Mouse (Mus musculus): ENCODE results near the gene Zc3h15.
A peak's percentile ranks its signal among the peaks of the same experiment; 100 is the strongest.
"Not testable (repeated sequence)": the region's sequence is repeated elsewhere in the genome, so short reads cannot be mapped to it uniquely, and the experiment has no call there.

The Zc3h15 gene

DNA sequence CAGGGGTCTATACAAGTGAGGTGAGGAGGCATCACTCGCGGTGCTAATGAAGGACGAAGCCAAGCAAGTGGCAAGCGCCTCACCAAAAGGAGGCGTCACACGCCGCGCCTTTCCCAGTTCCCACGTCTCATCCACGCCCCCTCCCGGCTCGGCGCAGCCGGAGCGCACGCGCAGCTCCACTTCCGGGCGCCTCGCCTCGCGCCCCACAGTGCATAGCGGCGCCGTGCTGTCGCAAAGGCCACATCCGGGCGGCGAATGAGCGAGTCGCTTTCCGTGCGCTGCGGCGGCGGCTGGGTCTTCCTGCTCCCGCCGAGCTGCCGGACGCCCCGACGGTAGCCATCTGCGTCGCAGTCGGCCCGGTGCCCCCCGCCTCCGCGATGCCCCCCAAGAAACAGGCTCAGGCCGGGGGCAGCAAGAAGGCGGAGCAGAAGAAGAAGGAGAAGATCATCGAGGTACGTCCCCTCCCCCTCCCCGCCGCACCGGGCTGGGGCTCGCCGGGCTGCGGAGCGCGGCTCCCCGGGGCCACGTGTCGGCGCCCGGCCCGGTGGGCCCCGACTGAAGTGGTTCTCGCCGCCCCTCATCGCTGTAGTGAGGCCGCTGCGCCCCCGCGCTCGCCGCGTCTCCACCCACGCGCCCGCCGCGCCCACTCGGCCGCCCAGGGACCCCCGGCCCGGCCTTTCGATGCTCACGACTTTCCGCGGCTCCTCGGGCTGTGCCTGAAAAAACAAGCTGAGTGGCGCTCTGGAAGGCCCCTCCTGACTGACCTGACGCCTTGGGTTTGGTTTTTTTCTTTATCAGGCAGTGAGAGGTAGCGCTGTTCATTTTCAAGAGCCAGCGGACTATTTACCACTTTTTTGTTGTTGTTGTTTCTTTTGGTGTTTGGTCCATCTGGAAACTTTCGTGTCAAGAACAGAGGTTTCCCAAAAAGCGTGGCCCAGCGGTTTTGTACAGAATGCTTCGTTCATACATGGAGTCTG, at the start of gene Zc3h15:
Zc3h15 (plus strand) TSS at position 160 of the 977 bp plus-strand sequence.
- DNase-seq (ENCODE audit: low spot score in 2 of 2), result peak; percentile 87 to 92

DNA sequence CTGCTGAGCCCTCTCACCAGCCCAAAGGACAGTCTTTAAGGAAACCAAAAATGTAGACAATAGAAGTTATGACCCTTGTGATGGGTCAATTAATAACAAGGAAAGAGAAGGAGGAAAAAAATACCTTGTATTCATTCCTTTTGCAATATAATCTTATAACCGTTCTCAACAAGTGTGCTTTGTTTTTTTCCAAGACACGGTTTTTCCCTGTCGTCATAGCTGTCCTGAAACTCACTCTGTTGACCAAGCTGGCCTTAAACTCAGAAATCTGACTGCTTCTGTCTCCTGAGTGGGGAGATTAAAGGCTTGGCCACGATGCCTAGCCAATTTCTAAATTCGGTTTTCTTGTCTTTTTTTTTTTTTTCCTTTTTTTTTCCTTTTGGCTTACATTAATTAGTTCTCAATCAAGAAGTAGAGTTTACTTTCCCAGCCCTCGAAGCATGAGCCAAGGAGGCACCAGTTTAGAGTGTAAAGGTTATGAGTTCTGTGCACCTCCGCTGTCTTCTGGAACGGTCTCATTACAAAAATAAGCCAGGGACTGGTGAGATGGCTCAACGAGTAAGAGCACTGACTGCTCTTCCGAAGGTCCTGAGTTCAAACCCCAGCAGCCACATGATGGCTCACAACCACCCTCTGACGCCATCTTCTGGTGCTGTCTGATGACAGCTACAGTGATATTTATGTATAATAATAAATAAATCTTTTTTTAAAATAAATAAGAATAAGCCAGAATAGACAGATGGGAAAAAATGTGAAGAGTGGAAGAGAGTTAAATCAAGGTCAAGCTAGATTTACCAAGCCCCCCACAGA, 23.5 kb upstream of the Zc3h15 start:
- DNase-seq (ENCODE audit: low spot score in 2 of 2), result no peak

DNA sequence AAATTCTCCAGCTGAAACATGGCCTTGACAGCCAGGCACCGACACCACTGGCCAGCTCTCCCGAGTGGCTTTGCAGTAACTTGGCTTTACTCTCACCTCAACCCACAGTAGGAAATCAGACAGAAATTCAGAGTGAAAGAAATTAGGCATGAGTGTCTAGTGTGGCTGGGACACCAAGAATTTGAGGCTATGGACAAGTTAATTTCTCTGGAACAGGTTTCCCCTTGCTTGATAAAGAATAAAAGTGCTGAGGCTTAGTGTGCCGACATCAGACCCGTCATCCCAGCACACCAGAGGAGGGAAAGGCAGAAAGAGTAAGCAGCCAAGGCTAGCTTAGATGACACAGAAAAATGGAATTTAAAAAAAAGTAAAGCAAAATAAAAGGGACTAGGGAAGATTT, 22.7 kb upstream of the Zc3h15 start:
- DNase-seq (ENCODE audit: low spot score in 2 of 2), result no peak

DNA sequence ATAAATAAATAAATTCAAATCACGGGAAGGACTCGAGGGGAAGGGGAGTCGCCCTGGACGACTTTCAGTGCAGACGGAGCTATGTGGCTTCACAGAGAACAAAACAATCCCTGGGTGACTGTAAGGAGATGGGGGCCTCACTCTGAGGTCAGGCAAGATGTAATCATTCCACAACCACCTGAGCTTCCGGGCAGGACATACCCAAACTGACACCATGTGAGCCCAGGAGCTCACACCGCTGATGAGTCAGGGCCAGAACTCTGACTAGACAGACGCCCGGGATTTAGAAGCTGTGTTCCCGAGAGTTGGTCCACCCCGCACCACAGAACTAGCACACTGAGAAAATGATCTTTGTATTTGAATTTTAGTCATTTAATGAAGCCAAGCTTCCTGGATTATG, 21.4 kb upstream of the Zc3h15 start:
- no peak for DNase-seq (ENCODE audit: low spot score in 2 of 2)

DNA sequence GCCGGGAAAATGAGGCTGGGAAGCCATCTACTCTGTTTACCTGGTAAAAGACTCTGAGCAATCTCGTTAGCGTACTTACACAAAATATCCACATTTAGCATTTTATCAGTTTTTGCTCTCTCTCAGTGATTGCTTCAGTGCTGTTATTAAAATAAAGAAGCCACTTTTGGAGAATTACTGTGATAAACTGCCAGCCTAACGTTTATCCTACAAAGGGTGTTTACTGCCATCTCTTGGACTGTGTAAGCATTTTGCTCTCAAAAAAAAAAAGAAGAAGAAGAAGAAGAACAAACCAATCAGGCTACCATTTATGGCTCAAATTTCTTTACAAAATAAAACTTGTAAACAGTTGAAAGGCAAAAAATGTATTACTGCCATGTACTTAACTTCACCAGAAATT, 20.2 kb upstream of the Zc3h15 start:
- DNase-seq (ENCODE audit: low spot score in 2 of 2), result no peak

DNA sequence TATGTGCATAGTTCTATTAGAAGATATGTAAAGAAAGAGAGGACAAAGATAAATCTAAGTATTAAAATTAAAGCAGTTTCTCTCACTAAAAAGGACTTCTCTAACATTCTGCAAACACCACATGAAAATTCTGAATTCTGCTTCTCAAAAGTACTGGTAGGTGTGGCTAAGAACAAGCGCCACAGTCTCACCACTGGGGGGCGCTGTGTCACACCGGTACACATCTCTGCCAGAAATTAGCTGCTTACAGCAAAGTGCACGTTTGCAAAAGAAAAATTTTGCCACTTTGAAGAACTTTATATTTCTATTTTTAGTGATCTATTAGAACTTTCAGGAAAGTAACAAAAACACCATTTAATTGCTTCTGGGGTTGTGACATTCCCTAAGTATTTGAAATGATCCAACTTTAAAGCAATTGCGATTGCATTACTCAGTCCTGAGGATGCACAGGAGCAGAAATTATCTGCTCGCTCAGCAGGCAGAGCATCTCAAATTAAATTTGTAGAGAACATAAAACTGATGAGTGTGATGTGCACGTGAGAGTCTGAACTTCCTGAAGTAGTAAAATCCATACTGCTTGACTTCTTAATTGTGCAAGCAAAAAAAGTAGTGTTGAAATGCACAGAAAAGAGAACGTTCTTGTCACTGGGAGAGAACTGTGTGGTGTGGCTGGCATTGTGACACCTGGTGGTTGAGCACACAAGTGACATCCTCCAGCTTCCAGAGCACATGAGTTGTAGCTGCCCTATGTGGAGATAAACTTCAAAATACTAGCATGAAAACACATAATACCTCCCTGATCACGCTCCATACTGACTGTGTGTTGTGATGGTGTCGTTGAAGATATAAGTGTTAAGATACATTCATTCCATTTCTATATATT, 18.8 kb upstream of the Zc3h15 start:
- peak; percentile 23 to 60 for DNase-seq (ENCODE audit: low spot score in 2 of 2)

DNA sequence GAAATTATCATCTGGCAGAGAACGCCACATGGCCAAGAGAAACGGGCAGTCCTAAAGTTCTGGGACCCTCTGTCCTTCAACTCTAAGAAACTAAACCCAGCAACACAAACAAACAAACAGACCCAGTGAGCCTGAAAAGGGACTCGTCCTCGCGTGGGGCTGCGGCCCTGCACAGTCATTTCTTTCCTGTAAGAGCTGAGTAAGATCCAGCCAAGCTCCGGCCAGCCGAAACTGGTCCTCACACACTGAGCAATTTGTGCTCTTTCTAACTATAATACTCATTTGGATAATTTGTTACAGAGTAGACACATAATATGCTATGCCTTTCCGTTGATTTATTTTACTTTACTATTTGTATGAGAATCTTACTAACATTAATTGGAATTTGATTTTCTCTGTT, 17.4 kb upstream of the Zc3h15 start:
- no peak for DNase-seq (ENCODE audit: low spot score in 2 of 2)

DNA sequence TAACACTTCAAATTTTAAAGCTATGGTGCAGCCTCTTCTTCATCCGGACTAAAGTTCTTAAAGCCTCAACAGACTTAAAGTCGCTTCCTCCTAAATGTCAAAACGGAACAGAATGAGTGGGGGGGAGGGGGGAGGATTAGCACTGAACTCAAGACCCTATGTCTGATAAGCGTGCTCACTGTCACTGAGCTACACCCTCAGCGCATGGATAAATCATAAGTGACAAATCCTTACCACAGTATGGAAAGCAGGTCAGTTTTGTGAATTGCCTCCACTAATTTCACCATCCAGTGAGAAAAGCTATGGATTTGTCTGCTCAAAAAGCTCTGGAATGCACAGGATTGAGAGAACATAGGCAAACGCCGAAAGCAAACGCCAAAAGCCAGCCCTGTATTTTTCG, 16.7 kb upstream of the Zc3h15 start:
- no peak for DNase-seq (ENCODE audit: low spot score in 2 of 2)

DNA sequence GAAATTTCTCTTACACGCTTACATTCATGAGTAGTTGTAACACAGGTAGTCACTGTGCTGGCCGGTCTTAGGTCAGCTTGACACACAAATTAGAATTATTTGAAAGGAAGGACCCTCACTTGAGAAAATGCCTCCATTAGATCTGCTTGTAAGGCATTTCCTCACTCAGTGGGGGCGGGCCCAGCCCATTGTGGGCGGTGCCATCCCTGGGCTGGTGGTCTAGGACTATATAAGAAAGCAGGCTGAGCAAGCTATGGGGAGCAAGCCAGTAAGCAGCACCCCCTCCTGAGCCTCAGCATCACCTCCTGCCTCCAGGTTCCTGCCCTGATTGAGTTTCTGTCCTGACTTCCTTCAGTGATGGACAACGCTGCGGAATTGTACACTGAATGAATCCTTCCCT, 16.3 kb upstream of the Zc3h15 start:
- DNase-seq (ENCODE audit: low spot score in 2 of 2), result no peak

DNA sequence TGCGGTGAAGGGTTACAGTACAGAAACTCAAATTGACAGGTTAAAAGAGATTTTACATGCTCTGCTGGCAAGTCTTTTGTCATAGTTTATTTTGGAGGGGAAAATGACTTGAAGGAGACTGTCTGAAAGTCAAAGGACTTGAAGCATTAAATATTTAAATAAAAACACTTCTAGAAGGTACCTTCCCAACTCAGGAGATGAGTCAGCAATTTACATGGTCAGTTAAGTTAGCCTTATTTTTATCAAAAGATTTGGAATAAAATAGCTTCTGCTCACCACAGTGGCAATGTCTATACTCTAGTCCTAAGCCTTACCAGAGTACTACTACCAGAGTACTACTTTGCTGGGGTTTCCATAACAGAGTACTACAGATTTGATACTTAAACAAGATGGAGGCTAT, 2.2 kb upstream of the Zc3h15 start:
- no peak for DNase-seq (ENCODE audit: low spot score in 2 of 2)

DNA sequence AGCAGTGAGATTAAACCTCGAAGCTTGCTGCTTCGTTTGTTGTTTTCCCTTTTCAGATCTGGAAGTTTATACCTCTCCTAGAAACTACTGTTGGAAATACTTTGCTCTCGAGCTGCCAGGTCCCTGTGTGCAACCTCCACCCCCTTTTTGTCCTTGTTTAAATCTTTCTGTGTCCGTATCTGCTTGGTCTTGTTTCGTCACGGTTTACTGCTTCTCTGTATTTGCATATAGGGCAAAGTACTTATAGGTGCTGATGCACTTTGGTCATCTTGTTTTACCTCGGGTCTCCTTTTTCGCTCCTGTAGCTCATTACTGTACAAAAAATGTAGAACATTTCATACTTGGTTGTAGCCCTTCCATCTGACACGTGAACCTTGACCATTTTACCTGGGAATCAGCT, 4.7 kb downstream of the Zc3h15 start:
- no peak for DNase-seq (ENCODE audit: low spot score in 2 of 2)

DNA sequence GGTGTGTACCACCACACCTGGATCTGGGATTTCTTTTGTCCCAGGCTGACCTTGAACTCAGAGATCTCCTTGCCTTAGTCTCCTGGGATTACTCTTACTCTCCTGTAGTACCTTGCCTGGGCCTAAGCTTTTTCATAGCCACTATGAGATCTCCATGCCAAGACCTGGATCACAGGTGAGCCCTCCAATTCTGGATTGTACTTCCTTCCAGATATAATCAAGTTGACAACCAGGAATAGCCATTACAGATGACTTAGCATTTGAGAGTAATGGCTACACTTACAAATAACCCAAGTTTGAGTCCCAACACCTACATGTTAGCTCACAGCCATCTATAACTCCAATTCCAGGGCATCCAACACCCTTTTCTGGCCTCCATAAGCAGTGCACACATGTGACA, 8.4 kb downstream of the Zc3h15 start:
- DNase-seq (ENCODE audit: low spot score in 2 of 2), result no peak

DNA sequence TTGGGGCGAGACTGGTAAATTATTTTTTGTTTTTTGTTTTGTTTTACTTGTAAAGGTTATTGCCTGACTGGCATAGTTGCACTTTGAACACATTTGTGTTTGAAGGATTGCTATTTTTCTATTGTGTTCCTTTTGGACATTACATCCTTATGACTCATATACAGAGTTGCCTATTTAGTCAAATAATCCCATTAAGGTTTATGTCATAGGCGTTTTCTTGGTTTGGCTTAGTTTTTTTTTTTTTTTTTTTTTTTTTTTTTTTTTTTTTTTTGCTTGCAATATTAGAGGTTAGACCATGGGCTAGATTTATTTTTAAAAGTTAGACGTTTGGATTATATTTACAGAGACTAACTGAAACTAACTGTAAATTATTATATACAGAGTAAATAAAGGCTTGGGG, 15.0 kb downstream of the Zc3h15 start:
- no peak for DNase-seq (ENCODE audit: low spot score in 2 of 2)

DNA sequence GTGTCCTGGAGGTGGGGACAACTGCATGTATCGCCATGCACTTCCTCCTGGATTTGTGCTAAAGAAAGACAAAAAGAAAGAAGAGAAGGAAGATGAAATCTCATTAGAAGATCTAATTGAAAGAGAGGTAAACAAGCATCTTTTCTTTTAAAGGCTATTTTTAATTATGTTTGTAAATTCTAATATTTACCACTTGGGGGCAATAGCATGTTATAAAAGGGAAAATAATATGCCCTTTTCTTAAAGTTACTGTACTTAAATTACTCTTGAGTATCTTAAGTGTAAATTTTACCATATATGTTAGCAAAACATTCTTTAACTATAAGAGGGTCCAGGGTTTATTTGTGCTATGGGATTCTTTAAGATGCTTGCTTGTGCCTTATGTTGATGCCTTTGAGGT, 15.9 kb downstream of the Zc3h15 start:
- no peak for DNase-seq (ENCODE audit: low spot score in 2 of 2)

DNA sequence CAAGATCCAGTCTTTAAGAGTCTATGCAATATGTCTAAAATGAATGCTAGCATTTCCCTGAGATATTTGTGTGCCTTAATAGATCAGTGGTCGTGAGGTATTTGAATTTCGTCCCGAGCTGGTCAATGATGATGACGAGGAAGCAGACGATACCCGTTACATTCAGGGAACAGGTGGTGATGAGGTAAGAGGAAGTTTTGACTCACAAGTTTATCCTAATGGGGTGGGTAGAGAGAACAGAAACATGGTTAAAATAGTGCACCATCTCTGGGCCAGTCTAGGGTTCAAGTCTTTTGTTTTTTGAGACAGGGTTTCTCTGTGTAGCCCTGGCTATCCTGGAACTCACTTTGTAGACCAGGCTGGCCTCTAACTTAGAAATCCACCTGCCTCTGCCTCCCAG, 17.1 kb downstream of the Zc3h15 start:
- DNase-seq (ENCODE audit: low spot score in 2 of 2), result no peak

DNA sequence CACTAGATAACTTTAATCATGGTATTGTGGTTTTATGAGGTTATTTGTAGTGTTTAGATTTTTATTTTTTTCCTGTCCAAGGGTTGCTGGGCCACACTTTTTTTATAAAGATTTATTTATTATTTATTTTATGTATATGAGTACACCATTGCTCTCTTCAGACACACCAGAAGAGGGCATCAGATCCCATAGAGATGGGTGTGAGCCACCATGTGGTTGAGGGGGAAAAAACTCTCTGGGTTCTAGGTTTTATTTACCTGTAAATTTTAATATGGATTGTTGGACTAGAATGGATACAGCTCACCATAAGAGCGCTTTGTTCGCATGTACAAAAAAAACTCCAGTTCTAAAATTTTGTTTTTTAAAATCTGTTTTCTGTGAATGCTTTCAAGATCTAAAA, 20.8 kb downstream of the Zc3h15 start:
- DNase-seq (ENCODE audit: low spot score in 2 of 2), result not testable (repeated sequence)

DNA sequence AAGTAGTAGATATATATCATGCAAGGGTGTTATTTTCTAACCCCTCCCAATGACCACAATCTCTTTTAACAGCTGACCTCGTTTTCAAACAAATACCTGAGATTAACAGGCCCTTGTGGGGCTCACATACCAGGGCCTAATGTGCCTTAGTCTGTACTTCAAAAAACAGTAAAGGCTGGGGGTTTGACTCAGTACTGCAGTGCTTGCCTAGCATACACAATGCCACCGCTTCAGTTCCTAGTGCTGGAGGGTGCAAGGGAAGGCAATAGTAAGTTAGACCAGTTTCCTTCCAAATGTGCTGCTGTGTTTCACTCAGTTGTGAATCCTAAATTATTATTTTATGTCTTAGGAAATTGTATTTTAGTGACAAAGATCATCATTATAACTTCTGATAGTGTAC, 23.2 kb downstream of the Zc3h15 start:
- DNase-seq (ENCODE audit: low spot score in 2 of 2), result no peak

DNA sequence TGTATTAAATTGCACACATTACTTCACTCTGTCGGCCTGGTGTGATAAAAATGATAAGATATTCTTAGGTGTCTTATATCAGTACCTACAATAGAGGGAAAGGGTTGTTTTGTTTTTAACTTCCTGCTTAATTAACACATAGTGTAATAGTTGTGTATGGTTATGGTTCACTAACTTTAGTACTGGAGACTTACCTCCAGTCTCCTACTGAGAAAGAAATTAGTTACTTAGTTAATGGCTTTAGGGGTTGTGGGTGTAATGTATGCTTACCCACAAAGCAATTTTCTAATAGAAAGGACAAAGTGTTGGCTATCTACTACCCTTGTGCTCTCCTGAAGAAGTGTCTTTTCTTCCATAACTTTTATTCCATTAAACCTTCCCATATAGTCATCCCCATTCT, 23.8 kb downstream of the Zc3h15 start:
- DNase-seq (ENCODE audit: low spot score in 2 of 2), result no peak

DNA sequence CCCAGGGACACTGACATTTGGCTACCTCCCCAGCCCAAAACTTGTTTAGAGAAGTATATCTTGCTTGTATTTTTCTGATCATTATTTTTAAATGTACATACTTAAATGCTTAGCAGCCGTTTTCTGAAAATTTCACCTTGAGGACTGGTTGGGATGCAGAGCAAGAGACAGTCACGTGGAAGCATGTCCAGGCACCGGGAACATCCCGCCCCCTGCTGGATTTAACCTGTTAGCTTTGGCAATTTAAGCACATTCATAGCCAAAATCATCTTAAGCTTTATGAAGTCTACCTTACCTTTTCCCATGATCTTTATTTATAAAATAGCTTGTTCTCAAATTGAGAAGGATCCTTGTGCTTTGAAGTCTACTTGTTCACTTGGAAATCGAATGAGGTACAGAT, 25.8 kb downstream of the Zc3h15 start:
- DNase-seq (ENCODE audit: low spot score in 2 of 2), result no peak

DNA sequence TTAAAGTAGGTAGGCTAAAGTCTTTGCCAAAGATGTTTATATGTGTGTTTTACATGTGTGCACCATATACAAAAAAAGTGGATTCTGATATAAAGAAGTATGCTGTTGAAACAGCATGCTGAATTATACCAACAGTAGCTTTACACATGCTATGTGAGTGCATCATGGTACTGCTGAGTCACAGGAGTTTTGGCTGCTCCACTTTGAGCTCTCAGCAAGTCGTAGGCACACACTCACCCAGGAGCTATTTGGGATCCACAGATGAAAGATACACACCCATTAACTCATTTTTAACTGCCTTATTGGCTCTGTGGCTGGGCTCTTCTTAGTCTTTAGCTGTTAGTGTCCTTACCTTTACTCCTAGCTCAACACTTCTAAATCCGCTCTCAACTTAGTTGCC, 27.6 kb downstream of the Zc3h15 start:
- DNase-seq (ENCODE audit: low spot score in 2 of 2), result no peak

DNA sequence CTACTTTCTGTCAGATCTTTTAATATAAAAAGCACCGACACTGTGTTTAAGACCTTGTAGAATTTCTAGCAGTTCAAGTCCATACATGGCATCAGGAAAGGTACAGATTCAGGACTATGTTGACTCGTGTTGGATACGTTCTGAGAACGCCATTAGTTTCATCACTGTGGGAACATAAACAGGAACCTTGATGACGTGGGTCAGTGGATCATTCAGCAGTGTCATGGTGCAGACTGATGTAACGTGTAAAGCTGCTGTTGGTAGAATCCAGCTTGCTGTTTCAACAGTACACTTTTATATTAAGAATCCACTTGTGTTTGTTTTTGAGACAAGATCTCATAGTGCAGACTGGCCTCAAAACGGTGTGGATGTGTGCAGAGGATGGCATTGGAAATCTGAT, 28.8 kb downstream of the Zc3h15 start:
- no peak for DNase-seq (ENCODE audit: low spot score in 2 of 2)

DNA sequence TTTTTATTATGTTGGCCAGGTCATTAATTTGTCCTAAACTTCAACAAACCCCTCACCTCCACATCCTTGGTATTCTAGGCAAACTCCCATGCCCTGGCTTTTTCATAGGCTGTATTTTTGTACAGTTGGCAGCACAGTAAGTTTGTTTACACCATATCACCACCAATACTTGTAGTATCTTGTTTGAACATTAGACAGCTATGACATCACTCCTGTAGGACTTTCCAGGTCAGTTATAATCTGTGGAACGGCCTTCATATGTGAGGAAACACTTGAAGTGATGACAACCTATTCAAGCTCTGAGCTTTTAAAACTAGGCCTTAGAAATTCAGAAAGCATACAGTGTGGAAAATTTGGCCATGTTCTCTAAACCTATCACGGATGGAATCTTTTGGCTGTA, 29.6 kb downstream of the Zc3h15 start:
- no peak for DNase-seq (ENCODE audit: low spot score in 2 of 2)

Measured in frontal cortex, postnatal 14 days (tissue).